Mouse (Mus musculus) layer of hippocampus, postnatal 36 days (tissue): ENCODE results near the gene Fam166a. TPM values are rescaled to one million over a fixed set of nuclear protein-coding genes. Genes with fewer than 3 reads are reported as not detected.

Experiments used
- DNase-seq, 2 experiments: peaks; one replicate each; pipeline ENCODE4 v3.0.0; 2022
- total RNA-seq, 2 experiments: library from RNA; stranded (reverse); gene quantifications; 2 replicates each; pipeline ENCODE4 v1.2.3; 2021

Gene Fam166a
- total RNA-seq = not detected

DNA sequence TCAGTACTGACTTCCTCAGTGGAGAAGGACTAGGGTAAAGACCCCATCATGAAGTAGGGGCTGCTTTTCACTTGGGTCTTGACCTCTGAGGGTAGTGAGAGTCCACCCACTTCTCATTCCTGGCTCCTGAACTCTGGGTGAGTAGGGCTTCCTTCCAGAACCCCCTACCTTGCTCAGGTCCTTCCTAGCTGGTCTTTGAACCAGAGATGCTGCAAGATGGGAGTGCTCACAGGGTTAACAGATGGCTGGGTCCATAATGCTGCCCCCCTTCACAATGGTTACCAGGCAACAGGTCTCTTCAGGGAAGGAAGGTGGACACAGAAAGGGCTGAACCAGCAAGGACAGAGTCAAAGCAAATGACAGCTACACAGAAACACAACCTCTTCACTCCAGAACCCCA is at the start of gene Fam166a:
Gene Fam166a, plus strand, starts transcription at position 301 of the 400 bp plus-strand sequence.
- no peak for DNase-seq

- no peak for DNase-seq
Observed at GRCm38 (mm10) chr2:25169778-25170177, 48.8 kb upstream of the Fam166a start.

DNA sequence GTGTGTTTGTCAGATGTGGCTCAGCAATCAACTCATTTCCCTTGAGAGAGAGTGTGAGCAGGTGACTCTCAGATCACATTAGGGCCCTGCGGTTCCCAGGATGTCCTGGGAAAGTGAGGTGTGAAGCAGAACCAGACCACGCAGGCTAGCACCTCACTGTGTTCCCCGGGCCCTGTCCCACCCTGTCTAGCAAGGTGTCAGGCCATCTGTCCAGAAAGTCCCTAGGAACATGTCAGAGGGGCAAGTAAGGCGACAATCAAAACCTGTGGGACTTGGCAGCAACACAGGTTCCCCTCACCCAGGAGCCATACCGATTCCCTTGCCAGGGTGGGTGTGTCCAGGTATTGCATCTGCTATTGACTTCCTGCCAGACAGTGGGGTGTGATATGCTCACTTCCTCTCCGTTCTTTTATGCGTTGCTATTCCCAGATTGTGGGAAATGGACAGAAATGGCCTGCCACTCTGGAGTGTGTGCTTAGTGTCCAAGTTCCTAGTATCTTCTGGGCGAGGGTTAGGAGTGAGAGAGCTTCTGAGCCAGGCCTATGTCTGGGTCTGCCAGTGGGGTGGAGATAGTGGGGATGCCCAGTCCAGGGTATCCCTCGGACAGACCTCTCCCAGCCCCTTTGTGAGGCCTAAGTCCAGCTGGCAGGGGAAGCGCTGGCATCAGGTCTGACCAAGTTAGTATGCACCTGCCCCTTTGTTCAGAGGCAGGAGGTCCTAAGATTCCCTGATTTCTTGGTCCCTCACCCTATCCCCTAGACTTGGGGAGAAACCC is 48.0 kb upstream of the Fam166a start:
- no peak for DNase-seq

DNA sequence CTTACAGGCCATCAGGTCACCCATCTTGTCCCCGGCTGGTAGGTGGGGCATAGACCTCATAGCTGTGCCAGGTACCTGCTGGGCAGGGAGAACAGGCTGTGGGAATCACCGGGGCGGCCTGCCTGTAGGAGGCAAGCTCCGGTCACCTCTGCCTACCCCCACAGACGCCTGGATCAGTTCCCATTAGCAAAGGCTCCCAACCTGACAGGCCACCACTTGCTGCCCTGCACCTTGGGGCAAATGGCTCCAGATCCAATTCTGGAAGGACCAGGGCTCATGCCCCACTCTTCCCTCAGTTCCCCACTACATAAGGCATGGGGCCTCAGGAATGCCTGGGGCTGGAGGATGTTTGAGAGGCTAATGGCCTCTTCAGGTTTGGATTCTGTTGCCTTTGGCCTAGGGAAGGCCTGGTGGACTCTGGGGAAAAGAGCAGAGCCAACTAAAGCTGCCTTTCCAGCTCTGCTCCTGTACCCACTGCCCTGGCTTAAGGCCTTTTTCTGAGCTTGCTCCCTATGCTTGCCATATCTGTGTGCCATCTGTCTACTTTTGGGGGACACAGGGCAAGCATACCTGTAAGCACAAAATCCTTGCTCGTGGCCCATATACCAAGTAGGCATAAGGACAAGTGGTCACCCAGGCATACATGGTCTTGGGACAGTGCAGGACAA is 47.3 kb upstream of the Fam166a start:
- no peak for DNase-seq

DNA sequence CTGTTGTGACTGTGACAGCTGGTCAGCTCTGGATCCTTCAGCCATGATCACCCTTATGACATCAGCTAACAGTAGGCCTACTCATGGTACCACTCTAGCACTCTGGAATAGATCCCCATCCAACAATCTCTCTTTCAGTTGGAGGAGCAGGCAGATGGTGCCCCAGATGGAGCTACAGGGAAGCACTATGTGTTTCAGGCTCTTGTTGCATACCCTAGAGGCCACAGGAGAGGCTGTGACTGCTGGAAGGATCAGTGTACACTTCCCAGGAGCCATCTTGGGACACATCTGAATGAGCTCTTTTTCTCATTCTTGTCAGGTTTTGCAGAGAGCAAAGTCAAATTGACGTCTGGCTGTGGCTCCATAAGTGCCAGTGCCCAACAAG is 46.8 kb upstream of the Fam166a start:
- peak in 1 of 2 experiments; percentile 67 for DNase-seq

DNA sequence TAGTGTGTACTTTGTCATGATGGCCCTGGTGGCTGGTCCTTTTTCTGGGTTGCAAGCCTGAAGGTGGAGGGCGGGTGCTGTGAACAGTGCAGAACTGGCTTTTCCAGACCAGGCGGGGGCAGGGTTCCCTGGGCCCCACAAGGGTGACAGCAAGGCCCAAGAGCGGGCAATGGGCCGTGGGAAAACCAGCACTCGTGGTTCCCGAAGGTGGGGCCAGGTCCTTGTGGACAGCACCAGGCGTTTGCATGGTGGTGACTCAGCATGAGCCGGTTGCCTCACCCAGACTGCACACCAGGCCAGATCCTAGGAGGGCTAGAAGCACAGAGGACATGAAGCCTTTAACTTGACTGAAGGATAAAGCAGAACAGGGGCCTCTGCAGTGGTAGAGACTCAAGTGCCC is 45.9 kb upstream of the Fam166a start:
- no peak for DNase-seq

- DNase-seq = no peak
Observed at GRCm38 (mm10) chr2:25173821-25174220, 44.7 kb upstream of the Fam166a start.

DNA sequence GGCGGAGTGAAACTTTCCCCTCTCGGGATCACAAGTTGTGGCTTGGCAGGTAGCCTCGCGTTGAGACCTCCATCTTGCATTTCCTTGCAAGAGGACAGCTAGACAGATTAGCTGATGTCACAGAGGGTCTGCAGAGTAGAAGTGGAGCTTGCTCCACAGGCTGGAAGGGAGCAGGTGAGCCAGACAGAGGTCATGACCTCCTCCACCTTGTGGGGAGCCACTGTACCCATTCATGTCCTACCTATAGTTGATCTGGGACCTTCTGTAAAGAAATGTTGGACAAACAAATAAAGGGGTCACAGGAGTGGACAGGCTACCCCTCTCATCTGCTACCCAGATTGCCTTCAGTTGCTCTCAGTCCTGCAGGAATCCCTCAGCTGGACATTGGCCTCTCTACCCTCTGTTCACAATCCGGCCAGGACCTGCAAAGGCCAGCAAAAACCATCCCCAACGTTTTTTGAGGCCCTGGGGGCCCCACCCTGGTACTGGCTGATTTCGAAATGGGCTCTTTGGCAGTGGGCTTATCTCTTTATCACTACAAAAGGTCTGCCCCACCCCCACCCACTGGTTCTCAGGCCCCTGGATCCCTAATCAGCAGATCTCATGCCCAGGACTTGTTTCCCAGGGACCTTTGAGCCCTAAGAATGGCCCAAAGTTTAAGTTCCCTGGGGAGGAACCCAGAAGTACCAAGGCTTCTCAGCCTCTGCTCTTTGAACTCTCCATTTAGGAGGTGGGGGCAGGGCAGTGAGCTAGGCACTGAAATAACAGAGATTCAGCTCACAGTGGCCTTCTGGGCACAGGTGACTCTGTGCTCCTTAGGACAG is 43.5 kb upstream of the Fam166a start:
- no peak for DNase-seq

GRCm38 (mm10) chr2:25175690-25176078 is 42.9 kb upstream of the Fam166a start:
- no peak for DNase-seq

DNA sequence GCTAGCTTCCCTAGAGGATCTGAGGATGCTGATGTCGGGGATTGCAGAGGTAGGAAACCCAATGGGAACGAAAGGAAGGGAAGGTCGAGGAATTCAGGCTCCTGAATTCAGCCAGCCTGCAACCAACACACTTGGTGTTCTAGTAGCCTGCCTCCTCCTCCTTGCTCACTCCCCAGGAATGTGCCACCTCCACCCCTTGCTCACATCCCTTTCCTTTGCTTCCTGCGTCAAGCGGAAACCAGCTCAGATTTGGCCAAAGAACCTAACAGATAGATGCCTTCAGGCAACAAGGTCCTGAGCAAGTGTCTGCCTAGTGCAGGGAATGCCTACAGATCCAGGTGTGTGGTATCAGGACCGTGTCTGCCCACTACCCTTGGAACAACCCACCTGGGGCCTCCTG is 42.0 kb upstream of the Fam166a start:
- DNase-seq = no peak

- no peak for DNase-seq
Observed at GRCm38 (mm10) chr2:25177076-25177475, 41.5 kb upstream of the Fam166a start.

- DNase-seq = no peak
Observed at GRCm38 (mm10) chr2:25177685-25178084, 40.9 kb upstream of the Fam166a start.

DNA sequence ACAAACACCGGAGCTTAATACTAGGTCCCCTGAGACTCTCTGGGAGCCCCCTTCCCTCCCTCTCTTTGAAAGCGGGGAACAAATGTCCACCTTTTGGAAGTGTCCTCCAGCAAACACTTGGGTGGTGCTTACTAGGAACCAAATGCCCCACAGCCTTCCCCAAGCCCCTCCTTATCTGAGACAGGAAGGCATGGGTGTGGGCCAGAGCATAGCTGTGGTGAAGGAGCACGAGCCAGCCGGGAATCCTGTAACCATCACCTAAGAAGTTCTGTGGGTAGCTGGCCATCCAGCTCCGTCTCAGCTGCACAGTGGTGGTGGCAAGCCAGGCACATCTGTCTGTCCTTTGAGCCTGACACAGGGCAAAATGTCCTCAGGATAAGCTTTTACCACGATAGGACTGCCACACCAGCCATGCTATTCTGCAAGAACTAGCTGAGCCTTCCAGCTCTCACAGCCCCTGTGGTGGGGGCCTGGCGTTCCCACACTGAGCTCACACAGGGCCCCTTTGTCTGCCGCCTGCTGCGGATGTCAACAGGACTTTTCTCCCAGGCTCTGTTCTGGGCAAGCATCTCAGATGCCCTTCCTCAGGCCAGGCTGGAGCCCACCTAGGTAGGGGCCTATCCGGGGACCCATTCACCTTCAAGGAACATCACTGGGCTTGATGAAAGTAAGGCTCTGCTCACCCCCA is 40.1 kb upstream of the Fam166a start:
- DNase-seq = no peak

GRCm38 (mm10) chr2:25179566-25180217 is 38.9 kb upstream of the Fam166a start:
- DNase-seq = no peak

- DNase-seq = peak; percentile 93 to 95
Observed at GRCm38 (mm10) chr2:25180478-25180903, 38.1 kb upstream of the Fam166a start, which contains the start of gene Nrarp. Gene Nrarp (plus strand): TSS chr2:25180758.

GRCm38 (mm10) chr2:25180973-25181890 is 37.3 kb upstream of the Fam166a start:
- DNase-seq = no peak

DNA sequence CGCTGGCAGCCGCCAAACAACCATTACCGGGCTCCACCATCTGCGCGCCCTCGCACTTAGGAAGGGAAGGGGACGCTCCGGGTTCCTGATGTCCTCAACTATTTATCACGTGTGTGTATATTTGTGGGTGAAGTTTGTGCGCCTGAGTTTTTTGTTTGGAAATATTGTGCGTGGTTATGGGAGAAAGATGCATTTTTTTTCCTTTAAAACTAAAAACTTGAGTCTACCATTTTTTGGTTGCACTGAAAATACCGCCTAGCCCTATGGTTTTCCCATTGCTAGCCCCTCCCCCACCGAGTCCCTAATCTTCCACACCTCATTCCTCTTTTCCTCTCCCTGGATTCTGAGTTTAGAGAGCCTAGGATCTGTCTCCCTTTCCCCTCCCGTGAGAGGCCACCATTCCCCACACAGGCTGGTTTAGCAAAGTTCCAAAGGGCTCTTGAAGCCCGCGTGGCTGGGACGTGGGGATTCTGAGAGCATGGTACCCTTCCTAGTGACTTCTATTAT is 36.6 kb upstream of the Fam166a start:
- no peak for DNase-seq

GRCm38 (mm10) chr2:25182664-25183063 is 35.9 kb upstream of the Fam166a start:
- DNase-seq = no peak

DNA sequence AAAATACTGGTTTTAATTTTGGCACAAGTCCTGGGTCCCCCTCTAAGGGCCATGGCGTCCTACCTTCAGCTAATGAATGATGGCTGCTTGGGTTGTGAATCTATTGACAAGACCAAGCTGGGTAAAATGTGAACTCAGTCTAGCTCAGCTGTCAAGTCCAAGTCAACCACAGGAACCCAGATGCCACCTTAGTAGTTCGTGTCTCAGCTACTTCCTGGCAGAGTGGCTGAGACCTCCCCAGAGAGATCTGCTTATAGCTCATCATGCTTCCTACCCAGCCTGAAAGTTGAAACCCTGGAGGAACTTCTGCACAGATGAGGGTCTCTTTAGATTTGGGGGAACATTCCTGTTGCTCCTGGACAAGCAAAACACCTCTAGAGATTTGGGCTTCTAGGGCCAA is 35.2 kb upstream of the Fam166a start:
- DNase-seq = no peak

DNA sequence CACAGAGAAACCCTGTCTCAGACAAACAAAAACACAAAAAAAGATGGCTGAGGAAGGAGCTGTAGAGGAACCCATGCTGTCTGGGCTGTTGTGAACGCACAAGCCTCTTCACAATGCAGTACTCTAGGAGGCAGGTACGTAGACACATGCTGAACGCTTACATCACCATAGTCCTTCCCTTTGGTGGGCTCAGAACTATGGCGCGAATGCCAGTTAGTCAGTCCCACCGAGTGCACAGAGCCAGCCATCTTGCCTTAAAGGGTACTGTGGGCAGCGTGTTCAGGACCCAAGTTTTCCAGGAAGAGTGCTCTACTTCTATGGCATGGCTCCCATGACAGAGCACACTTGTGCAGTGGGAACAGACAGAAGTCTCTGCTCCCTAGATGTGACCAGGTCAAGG is 34.0 kb upstream of the Fam166a start:
- DNase-seq = no peak
